Mouse (Mus musculus) heart, postnatal 36 days (tissue): ENCODE data around the gene Mamstr. TPM values are rescaled to one million over a fixed set of nuclear protein-coding genes. Genes with fewer than 3 reads are reported as not detected.

Source experiments
- DNase-seq, 2 experiments: peaks; one replicate each; pipeline ENCODE4 v3.0.0; 2021 to 2022
- intact Hi-C: fragments of 180-260 bp; cut with DNase I; formaldehyde crosslinking; loops from one replicate; pipeline ENCODE4 v1.15.1; 2025
- total RNA-seq, 2 experiments: library from RNA; stranded (reverse); gene quantifications; 2 replicates each; pipeline ENCODE4 v1.2.3; 2021

The Mamstr gene
- total RNA-seq, 2 experiments from 2014 or later: 4.3 to 7.5 TPM

DNA sequence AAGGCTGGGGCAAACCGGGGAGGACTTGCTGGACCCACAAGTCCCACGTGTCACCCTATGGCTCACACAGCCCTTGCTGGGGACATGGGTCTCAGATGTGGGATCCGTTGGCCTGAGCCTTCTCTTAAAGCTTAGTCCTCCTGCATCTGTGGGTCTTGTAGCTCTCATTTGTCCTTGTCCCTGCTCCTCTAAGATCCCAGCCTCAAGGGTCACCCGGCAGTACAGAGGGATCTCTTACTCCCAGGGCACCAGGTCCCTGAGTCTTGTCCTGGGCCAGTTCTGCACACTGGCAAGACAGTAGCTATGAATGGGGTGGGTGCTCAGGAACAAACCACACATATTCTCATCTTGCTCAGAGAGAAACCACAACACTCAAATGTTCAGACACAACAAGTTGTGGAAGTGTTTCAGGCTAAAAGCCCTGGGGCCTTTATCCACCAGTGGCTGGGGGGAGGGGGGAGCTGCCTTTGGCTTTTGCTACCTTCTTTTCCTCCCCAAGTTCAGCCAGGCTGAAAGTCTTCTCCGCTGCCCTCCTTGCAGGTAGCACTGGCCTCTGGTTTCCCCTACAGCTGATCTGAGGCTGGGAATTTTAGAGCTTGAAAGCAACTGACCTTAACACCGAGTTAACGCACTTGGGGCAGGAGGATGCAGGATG lies 43.7 kb downstream of the Mamstr start, which contains the start of gene Ntn5:
TSS of gene Ntn5 (plus strand) at position 627 of the 655 bp plus-strand sequence.
- intact Hi-C loops: loop anchor here (2.0 to 5.0 kb wide), 3 partner anchors 41 to 126 kb away; no protein-coding TSS in a partner anchor
- DNase-seq: no peak

DNA sequence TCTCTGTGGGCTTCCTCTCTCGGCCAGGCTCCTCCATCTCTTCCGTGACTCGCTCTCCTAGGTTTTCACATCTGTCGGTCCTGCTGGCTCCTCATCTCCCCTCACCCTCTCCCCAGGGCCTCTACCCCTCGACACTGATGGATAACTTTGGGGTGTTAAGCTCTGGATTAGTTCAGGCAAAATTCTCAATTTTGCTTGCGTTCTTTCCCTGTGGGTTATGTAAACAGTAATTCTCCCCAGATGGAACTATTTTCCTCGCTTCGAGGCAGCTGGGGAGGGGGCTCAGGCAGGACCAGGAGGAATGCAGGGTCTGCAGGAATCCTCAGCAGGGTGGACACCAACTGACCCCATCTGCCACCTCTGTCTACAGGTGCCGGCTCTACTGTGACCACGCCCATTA lies 46.0 kb downstream of the Mamstr start:
- intact Hi-C loops: no loop called here
- DNase-seq: no peak

DNA sequence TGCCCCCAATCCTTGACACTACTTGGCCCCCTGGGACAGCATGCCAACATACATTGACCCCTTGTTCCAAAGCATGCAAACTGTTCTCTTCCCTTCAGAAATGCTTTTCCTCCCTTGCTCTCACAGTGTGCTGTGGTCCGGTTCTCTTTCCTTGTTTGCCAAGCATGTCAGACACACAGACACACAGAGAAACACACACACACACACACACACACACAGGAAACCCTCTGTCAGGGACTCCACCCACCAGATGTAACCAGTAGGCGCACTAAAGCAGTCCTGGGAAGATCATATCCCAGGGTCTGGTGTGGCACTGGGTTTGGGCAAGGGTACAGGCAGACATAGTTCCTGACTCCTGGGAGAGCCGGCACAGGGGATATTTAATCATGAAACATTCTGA lies 47.1 kb downstream of the Mamstr start:
- intact Hi-C loops: no loop called here
- no peak for DNase-seq

DNA sequence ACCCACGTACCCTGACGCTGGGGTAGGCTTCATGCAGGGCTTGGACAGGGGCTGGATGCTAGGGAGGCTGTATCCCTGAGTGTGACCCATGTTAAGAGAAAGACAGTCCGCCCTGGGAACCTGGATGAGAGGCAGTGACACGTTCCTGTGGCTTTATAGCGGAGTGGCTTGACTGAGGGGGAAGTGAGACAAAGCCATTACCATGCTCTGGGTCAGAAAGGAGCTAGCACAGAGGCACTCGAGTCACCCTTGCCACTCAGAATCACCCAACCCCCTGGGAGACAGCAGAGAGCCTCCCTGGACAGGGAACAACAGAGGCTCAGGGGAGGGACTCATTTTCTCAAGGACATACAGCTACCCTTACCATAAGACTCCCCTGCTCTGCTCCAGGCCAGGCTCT lies 49.3 kb downstream of the Mamstr start:
- intact Hi-C loops: no loop called here
- DNase-seq: no peak

DNA sequence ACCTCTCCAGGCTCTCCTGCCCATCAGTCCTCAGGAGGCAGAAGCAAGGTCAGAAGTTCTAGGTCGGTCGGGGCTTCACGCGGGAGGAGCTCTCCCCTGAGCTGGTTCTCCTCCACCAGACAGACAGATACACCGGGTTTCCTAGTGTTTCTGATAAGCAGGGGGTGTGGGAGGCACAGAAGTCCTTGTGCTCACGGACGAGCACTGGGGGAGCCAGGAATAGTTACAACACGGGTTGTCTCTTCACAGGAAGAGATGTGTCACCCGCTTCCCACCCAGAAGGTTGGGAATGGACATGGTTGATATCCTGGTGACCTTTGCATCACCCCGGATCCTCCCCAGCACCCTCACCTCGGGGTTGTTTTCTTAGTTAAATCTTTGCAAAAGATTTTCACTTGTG lies 50.0 kb downstream of the Mamstr start:
- intact Hi-C loops: no loop called here
- DNase-seq: no peak

DNA sequence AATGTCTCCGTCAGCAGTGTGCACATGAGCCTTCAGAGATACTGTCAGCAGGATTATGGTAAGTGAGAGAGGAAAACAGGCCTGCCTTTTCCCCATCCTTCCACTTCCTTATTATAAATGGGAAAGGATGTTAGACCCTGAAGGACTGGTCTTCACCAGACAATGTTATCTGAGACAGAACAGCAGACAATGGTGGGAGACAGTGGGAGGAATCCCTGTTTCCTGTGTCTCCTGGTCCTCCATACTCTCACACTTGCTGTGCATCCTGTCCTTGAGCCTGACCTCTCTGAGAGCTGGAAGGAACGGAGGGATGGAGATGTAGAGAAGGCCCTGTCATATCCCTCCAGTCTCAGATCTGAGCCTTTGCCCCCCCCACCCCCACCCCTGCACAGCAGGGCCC lies 52.6 kb downstream of the Mamstr start:
- intact Hi-C loops: no loop called here
- DNase-seq: no peak

DNA sequence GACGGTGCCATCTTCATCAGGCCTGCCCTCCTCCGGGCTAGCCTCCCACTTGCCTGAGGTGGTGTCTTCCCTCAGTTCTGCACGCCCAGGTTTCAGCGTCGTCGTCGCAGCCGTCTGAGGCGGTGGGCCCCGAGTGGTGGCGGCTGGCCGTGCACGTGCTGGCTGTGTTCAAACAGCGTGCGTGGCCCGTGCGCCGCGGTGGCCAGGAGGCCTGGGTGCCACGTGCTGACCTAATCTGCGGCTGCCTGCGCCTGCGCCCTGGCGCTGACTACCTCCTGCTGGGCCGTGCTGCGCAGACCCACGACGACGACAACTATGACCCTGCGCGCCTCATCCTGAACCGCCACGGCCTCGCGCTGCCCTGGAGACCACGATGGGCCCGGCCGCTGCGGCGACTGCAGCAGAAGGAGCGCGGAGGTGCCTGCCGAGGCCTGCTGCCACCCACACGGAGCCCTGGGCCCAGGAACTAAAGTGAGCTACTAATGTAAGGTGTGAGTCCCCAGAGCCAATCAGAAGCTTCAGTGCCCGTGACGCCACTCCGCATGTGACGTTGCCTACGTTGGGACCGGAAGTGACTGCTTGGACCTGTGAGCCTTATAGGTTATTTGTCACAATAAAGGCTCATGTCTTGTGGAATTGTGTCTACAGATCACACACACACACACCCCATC lies 54.3 kb downstream of the Mamstr start, which contains the start of gene Sec1:
TSS of gene Sec1 (minus strand) at position 482 of the 671 bp plus-strand sequence.
- intact Hi-C loops: no loop called here
- peak in 1 of 2 experiments; percentile 1 for DNase-seq

DNA sequence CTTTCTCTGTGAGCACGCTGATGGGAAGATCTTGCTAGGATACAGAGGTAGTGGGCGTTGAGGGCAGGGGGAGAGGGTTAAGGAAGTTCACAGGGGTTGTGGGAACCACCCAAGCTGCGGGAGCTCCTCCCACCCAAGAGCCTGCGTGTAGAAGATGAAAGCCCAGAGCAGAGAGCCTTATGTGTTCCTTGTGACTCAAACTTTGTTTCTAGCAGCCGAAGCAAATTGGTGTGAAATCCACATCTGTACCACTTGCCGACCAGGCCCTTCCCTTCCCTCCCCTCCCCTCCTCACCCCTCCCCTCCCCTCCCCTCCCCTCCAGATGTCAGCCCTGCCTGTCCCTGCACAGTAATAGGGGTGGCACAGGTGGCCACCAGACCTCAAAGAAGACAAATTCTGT lies 55.3 kb downstream of the Mamstr start:
- peak in 1 of 2 experiments; percentile 1 for DNase-seq
- intact Hi-C loops: no loop called here

Other genes starting within 250 kb of the Mamstr start
- 10 to 100 TPM; 92.8 to 95.9 TPM for gene Snrnp70, start 244.2 kb upstream of the Mamstr start, total RNA-seq
- 1 to 10 TPM; 4.5 to 5.8 TPM for gene Kcna7, start 234.3 kb upstream of the Mamstr start, total RNA-seq
- gene Ntf5, start 226.3 kb upstream of the Mamstr start, total RNA-seq: under 1 TPM in 1 of 2 experiments, not detected in 1; 0.30 TPM
- not detected for gene Lhb, start 219.2 kb upstream of the Mamstr start, total RNA-seq
- gene Gys1, start 205.1 kb upstream of the Mamstr start, total RNA-seq: 100 to 1,000 TPM in 1 of 2 experiments, 10 to 100 TPM in 1; 96.0 to 102 TPM
- 10 to 100 TPM; 22.5 to 23.7 TPM for gene Ruvbl2, start 201.9 kb upstream of the Mamstr start, total RNA-seq
- 100 to 1,000 TPM; 246 to 262 TPM for gene Ftl1, start 180.1 kb upstream of the Mamstr start, total RNA-seq
- gene Bax, start 173.1 kb upstream of the Mamstr start, total RNA-seq: 10 to 100 TPM; 26.9 to 28.5 TPM
- under 1 TPM in 1 of 2 experiments, not detected in 1; 0.16 TPM for gene Tulp2, start 158.1 kb upstream of the Mamstr start, total RNA-seq
- gene Gm45808, start 153.2 kb upstream of the Mamstr start, total RNA-seq: 1 to 10 TPM; 5.4 to 5.8 TPM
- gene Dhdh, start 151.2 kb upstream of the Mamstr start, total RNA-seq: 1 to 10 TPM; 7.6 to 7.7 TPM
- 100 to 1,000 TPM; 140 to 148 TPM for gene Nucb1, start 129.6 kb upstream of the Mamstr start, total RNA-seq
- 10 to 100 TPM; 32.0 to 32.9 TPM for gene Ppp1r15a, start 113.7 kb upstream of the Mamstr start, total RNA-seq
- gene Plekha4, start 113.6 kb upstream of the Mamstr start, total RNA-seq: 1 to 10 TPM; 2.7 to 3.2 TPM
- gene Hsd17b14, start 85.1 kb upstream of the Mamstr start, total RNA-seq: under 1 TPM; 0.41 to 0.67 TPM
- 100 to 1,000 TPM; 232 to 235 TPM for gene Bcat2, start 69.8 kb upstream of the Mamstr start, total RNA-seq
- gene Fgf21, start 24.5 kb upstream of the Mamstr start, total RNA-seq: not detected
- gene Fut1, start 22.7 kb upstream of the Mamstr start, total RNA-seq: not detected
- gene Izumo1, start 18.2 kb upstream of the Mamstr start, total RNA-seq: under 1 TPM in 1 of 2 experiments, not detected in 1; 0.30 TPM
- 10 to 100 TPM; 30.0 to 31.8 TPM for gene Rasip1, start 12.5 kb upstream of the Mamstr start, total RNA-seq
- 1 to 10 TPM in 1 of 2 experiments, under 1 TPM in 1; 0.28 to 2.0 TPM for gene Fut2, start 26.4 kb downstream of the Mamstr start, total RNA-seq
- gene Ntn5, start 44.0 kb downstream of the Mamstr start, total RNA-seq: under 1 TPM in 1 of 2 experiments, not detected in 1; 0.22 TPM
- under 1 TPM in 1 of 2 experiments, not detected in 1; 0.22 TPM for gene Sec1, start 54.4 kb downstream of the Mamstr start, total RNA-seq
- 1 to 10 TPM; 6.2 to 6.7 TPM for gene Car11, start 59.9 kb downstream of the Mamstr start, total RNA-seq
- gene Dbp, start 65.1 kb downstream of the Mamstr start, total RNA-seq: 100 to 1,000 TPM in 1 of 2 experiments, 10 to 100 TPM in 1; 44.4 to 158 TPM
- gene Rpl18, start 75.5 kb downstream of the Mamstr start, total RNA-seq: 100 to 1,000 TPM; 550 to 591 TPM
- gene Sphk2, start 78.0 kb downstream of the Mamstr start, total RNA-seq: 10 to 100 TPM; 16.2 to 18.7 TPM
- gene Fam83e, start 81.2 kb downstream of the Mamstr start, total RNA-seq: under 1 TPM; 0.17 to 0.30 TPM
- not detected for gene Spaca4, start 85.8 kb downstream of the Mamstr start, total RNA-seq
- under 1 TPM; 0.14 TPM for gene Lmtk3, start 143.8 kb downstream of the Mamstr start, total RNA-seq
- gene Sult2b1, start 144.7 kb downstream of the Mamstr start, total RNA-seq: not detected
- 10 to 100 TPM; 67.2 to 73.0 TPM for gene Cyth2, start 174.6 kb downstream of the Mamstr start, total RNA-seq
- under 1 TPM; 0.67 to 0.98 TPM for gene Kcnj14, start 184.8 kb downstream of the Mamstr start, total RNA-seq
- 10 to 100 TPM; 11.5 to 11.6 TPM for gene Grwd1, start 191.0 kb downstream of the Mamstr start, total RNA-seq
- 100 to 1,000 TPM; 118 TPM for gene Kdelr1, start 232.8 kb downstream of the Mamstr start, total RNA-seq
- gene Grin2d, start 238.4 kb downstream of the Mamstr start, total RNA-seq: under 1 TPM; 0.38 to 0.44 TPM